Mouse (Mus musculus) liver, postnatal 0 days (tissue): ENCODE measurements around the gene Bmp8a.

ENCODE experiments used
- CTCF ChIP-seq: sonication (generic); IDR thresholded peaks from 2 replicates; pipeline ENCODE4 v1.5.1; 2016; ENCODE audit warnings: antibody characterized with exemption, low read depth
- EP300 ChIP-seq: IDR thresholded peaks from 2 replicates; pipeline ENCODE4 v1.6.1; 2016; ENCODE audit warnings: antibody characterized with exemption, low read depth, mild to moderate bottlenecking

DNA sequence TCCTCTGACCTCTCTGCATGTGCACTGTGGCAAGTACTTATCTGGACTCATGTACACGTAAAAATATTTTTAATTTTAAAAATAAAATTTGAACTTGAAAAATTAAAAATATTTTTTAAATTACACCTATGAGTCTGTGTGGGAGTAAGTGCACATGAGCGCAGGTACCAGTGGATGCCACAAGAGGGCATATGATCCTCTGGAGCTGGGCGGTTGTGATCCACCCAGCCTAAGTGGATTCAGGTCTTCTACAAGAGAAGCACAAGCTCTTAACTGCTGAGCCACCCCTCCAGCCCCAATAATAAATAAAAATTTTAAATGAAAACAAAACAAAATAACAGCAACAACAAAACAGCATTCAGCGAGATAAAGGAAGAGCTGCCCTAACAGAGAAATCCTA, 9.9 kb downstream of the Bmp8a start:
- TF ChIP-seq CTCF: peak; percentile 23
- TF ChIP-seq EP300: no peak
